Mouse (Mus musculus): Measurements from ENCODE around the gene 2610008E11Rik. TPM values are rescaled to one million over a fixed set of nuclear protein-coding genes. Genes with fewer than 3 reads are reported as not detected.
"Not testable (repeated sequence)": the region's sequence is repeated elsewhere in the genome, so short reads cannot be mapped to it uniquely, and the experiment has no call there.

The 2610008E11Rik gene
- polyA plus RNA-seq, 1 experiment from 2014 or later = 68.4 TPM

DNA sequence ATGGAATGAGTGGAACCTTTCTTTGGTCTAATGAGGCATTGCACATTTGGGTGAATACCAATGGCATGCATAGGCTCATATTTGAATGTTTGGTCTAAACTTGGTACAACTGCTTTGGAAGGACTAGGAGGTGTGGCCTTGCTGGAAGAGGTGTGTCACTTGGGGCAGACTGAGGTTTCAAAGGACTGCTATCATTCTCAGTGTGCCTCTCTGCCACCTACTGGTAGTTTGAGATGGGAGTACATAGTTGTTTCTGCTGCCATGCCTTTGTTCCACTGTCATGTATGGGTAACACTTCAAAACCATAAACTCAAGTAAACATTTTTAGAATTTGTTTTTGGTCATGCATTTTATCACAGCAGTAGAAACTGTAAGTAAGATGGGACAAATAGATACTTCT, 5.7 kb downstream of the 2610008E11Rik start:
- ATAC-seq (ENCODE audit: low FRiP score, low TSS enrichment) = no peak
- Histone ChIP-seq H3K27me3 (ENCODE audit: control insufficient read depth, insufficient read depth, low read length) (no peaks in the 10 kb centered on the region), H3K4me3 (replicated peaks; ENCODE audit: low read depth, low read length) (no peak overlapping the region), H3K9me3 (ENCODE audit: control insufficient read depth, low read length) (peaks cover 4% of the 10 kb centered on the region; the same call in 1 of the 2 replicates), H3K9ac (replicated peaks; ENCODE audit: low read length) (no peak overlapping the region), H3K4me1 (ENCODE audit: control insufficient read depth, insufficient read depth, low read length) (peaks cover 18% of the 10 kb centered on the region), H3K4me2 (ENCODE audit: low read length) (no peak overlapping the region), H3K36me3 (ENCODE audit: control insufficient read depth, insufficient read depth, low read length) (peaks cover 68% of the 10 kb centered on the region), H3K27ac (replicated peaks; ENCODE audit: low read depth, low read length) (no peak overlapping the region)
- no peak for DNase-seq

DNA sequence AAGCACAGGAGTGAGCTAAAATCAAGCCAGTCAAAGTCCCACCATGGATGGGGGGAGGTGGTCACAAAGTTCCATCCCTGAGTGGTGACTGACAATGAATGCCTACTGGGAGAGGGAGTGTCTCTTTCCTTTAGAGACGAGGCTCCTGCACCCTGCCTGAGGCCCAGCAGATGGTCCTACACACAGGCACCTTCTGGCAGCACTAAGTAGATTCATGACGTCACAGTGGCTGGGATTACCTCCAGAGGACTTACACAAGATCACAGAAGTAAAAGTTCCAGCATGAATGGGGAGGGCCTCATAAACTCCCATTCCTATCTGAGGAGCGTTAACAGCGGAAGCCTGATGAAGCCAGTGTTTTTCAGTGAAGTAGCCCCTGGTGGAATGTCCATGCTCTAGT, 8.4 kb downstream of the 2610008E11Rik start:
- H3K36me3 ChIP-seq (ENCODE audit: control insufficient read depth, insufficient read depth, low read length) = peaks cover 69% of the 10 kb centered on the region

DNA sequence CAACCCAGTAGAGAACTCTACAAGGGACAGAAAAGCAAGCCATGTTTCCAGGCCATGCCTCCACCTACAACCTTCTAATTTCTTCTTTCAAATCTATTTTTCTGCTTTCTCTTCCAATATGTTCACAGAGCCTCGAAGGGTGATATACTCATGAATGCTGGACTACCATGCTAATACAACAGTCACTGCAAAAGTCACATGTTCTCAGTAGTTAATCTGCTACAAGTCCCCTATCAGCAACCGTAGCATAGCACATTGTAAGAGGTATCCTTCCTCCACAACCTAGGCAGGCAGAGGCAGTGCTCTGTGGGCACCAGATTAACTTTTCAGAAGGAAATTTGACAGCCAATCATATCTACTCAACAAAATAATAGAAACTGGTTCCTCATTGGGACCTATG, 10.8 kb downstream of the 2610008E11Rik start:
- Histone ChIP-seq H3K4me2 (ENCODE audit: low read length) (no peak overlapping the region), H3K36me3 (ENCODE audit: control insufficient read depth, insufficient read depth, low read length) (peaks cover 47% of the 10 kb centered on the region), H3K4me1 (ENCODE audit: control insufficient read depth, insufficient read depth, low read length) (no peaks in the 10 kb centered on the region), H3K9ac (replicated peaks; ENCODE audit: low read length) (no peak overlapping the region), H3K27me3 (ENCODE audit: control insufficient read depth, insufficient read depth, low read length) (no peaks in the 10 kb centered on the region), H3K27ac (replicated peaks; ENCODE audit: low read depth, low read length) (no peak overlapping the region), H3K9me3 (ENCODE audit: control insufficient read depth, low read length) (peaks cover 4% of the 10 kb centered on the region; the same call in 1 of the 2 replicates), H3K4me3 (replicated peaks; ENCODE audit: low read depth, low read length) (no peak overlapping the region)
- 100% methylated on average over 2 of the region's 2 CpGs for WGBS
- ATAC-seq (ENCODE audit: low FRiP score, low TSS enrichment) = no peak
- no peak for DNase-seq

More for the DNA sequence above, 8.4 kb downstream of the 2610008E11Rik start:
- no peak overlapping the region for H3K4me3 ChIP-seq (replicated peaks; ENCODE audit: low read depth, low read length)
- 60% methylated on average over 4 of the region's 4 CpGs for whole genome bisulfite sequencing
- H3K4me2 ChIP-seq (ENCODE audit: low read length) = no peak overlapping the region
- no peak overlapping the region for H3K27ac ChIP-seq (replicated peaks; ENCODE audit: low read depth, low read length)
- ATAC-seq (ENCODE audit: low FRiP score, low TSS enrichment) (no peak), DNase-seq (no peak)
- H3K9ac ChIP-seq (replicated peaks; ENCODE audit: low read length) = no peak overlapping the region
- H3K27me3 ChIP-seq (ENCODE audit: control insufficient read depth, insufficient read depth, low read length) = no peaks in the 10 kb centered on the region
- H3K9me3 ChIP-seq (ENCODE audit: control insufficient read depth, low read length) = peaks cover 4% of the 10 kb centered on the region; the same call in 1 of the 2 replicates
- H3K4me1 ChIP-seq (ENCODE audit: control insufficient read depth, insufficient read depth, low read length) = peaks cover under 1% of the 10 kb centered on the region; the same call in 1 of the 2 replicates

DNA sequence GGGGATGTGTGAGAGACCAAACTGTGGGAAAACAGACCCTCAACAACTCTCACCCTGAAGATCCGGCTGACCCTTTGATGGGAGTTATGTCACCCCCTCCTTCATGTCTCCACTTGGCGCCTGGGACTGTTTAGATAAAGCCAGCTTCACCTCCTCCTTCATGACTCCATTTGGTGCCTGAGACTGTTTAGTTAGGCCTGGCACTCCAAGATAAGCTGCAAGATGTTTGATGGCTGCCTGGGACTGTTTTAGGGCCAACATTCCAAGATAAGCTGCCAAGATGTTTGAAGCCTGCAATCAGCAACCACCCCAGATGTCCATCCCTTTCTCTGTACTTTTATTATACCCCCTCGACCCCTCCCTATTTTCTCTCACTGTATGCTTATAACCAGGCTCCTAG, 40.0 kb downstream of the 2610008E11Rik start:
- not testable (repeated sequence) for H3K4me1 ChIP-seq (ENCODE audit: control insufficient read depth, insufficient read depth, low read length); H3K9ac ChIP-seq (replicated peaks; ENCODE audit: low read length); ATAC-seq (ENCODE audit: low FRiP score, low TSS enrichment); H3K4me2 ChIP-seq (ENCODE audit: low read length); H3K27ac ChIP-seq (replicated peaks; ENCODE audit: low read depth, low read length); H3K4me3 ChIP-seq (replicated peaks; ENCODE audit: low read depth, low read length); DNase-seq; H3K27me3 ChIP-seq (ENCODE audit: control insufficient read depth, insufficient read depth, low read length)
- Histone ChIP-seq H3K36me3 (ENCODE audit: control insufficient read depth, insufficient read depth, low read length) (peaks cover 28% of the 10 kb centered on the region), H3K9me3 (ENCODE audit: control insufficient read depth, low read length) (peaks cover 35% of the 10 kb centered on the region)
- 97% methylated on average over 3 of the region's 3 CpGs for WGBS

DNA sequence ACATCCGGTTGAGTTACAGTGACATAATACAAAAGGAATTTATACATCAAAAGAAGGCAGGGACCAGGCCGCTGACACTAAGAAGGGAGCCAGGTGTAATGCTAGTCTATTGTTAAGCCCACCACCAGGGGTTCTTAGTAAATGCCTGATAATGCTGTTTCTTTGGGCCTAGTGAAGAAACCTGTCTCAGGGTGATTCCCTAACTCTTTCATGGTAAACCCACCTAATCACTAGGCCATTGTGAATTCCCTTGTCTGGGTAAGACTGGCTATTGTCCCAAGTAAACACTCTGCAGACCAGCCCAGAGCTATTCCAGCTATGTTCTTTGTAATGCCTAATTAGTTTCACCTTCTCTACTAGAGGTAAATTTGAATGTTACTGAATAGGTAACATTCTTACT, 54.9 kb downstream of the 2610008E11Rik start:
- 79% methylated on average over 2 of the region's 2 CpGs for WGBS
- H3K4me2 ChIP-seq (ENCODE audit: low read length); H3K27ac ChIP-seq (replicated peaks; ENCODE audit: low read depth, low read length); H3K9me3 ChIP-seq (ENCODE audit: control insufficient read depth, low read length); H3K27me3 ChIP-seq (ENCODE audit: control insufficient read depth, insufficient read depth, low read length); H3K9ac ChIP-seq (replicated peaks; ENCODE audit: low read length); H3K36me3 ChIP-seq (ENCODE audit: control insufficient read depth, insufficient read depth, low read length); H3K4me1 ChIP-seq (ENCODE audit: control insufficient read depth, insufficient read depth, low read length); ATAC-seq (ENCODE audit: low FRiP score, low TSS enrichment); DNase-seq; H3K4me3 ChIP-seq (replicated peaks; ENCODE audit: low read depth, low read length): not testable (repeated sequence)

DNA sequence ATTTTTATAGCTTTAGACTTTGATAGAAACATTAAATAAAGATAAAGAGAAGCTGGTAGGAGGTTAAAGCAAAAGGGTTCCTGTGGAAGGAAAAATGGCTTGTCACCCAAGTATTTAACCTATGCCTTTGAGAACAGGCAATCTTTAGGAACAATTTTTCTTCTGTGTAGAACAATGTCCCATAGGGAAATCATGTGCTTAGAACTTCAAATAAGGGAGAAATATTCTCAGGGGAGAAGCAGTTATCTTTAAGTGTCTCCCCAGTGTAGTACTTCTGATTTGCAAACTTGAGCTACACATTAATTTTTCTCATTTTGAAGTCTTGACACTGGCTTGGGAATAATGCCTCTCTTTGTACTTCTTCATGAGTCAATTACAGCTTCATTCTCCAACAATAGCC, 69.0 kb downstream of the 2610008E11Rik start, which contains the start of gene Olfr57:
Gene Olfr57, plus strand, starts transcription at position 301 of the 400 bp plus-strand sequence.
- no peak for DNase-seq
- ATAC-seq (ENCODE audit: low FRiP score, low TSS enrichment) = no peak
- no peaks in the 10 kb centered on the region for H3K4me1 ChIP-seq (ENCODE audit: control insufficient read depth, insufficient read depth, low read length)
- no peak within 1 kb of the TSS for H3K4me3 ChIP-seq (replicated peaks; ENCODE audit: low read depth, low read length)
- no peak within 1 kb of the TSS for H3K9ac ChIP-seq (replicated peaks; ENCODE audit: low read length)
- H3K27me3 ChIP-seq (ENCODE audit: control insufficient read depth, insufficient read depth, low read length) = no peaks in the 10 kb centered on the region
- H3K27ac ChIP-seq (replicated peaks; ENCODE audit: low read depth, low read length) = no peak within 1 kb of the TSS
- H3K4me2 ChIP-seq (ENCODE audit: low read length) = no peak within 1 kb of the TSS
- H3K36me3 ChIP-seq (ENCODE audit: control insufficient read depth, insufficient read depth, low read length) = no peaks in the 10 kb centered on the region
- H3K9me3 ChIP-seq (ENCODE audit: control insufficient read depth, low read length) = no peaks in the 10 kb centered on the region

Other genes starting within 250 kb of the 2610008E11Rik start
- gene Olfr1356, start 245.4 kb downstream of the 2610008E11Rik start, polyA plus RNA-seq (2014; fragmentation: Nextera tagmentation; extraction: Ambion mirVana) = not detected in 2 replicates
- gene Olfr1355, start 222.1 kb downstream of the 2610008E11Rik start, polyA plus RNA-seq (2014; fragmentation: Nextera tagmentation; extraction: Ambion mirVana) = not detected in 2 replicates
- not detected in 2 replicates for gene Olfr1354, start 184.4 kb downstream of the 2610008E11Rik start, polyA plus RNA-seq (2014; fragmentation: Nextera tagmentation; extraction: Ambion mirVana)
- not detected in 2 replicates for gene Olfr8, start 147.0 kb downstream of the 2610008E11Rik start, polyA plus RNA-seq (2014; fragmentation: Nextera tagmentation; extraction: Ambion mirVana)
- gene Olfr1353, start 134.3 kb downstream of the 2610008E11Rik start, polyA plus RNA-seq (2014; fragmentation: Nextera tagmentation; extraction: Ambion mirVana) = not detected in 2 replicates
- gene Olfr1352, start 116.5 kb downstream of the 2610008E11Rik start, polyA plus RNA-seq (2014; fragmentation: Nextera tagmentation; extraction: Ambion mirVana) = not detected in 2 replicates
- gene Olfr1351, start 85.1 kb downstream of the 2610008E11Rik start, polyA plus RNA-seq (2014; fragmentation: Nextera tagmentation; extraction: Ambion mirVana) = 0.08 TPM in 1 of 2 replicates, not detected in the other
- 0.27 and 0.59 TPM in 2 replicates for gene Olfr57, start 68.9 kb downstream of the 2610008E11Rik start, polyA plus RNA-seq (2014; fragmentation: Nextera tagmentation; extraction: Ambion mirVana)
- not detected in 2 replicates for gene Vmn2r80, start 51.2 kb upstream of the 2610008E11Rik start, polyA plus RNA-seq (2014; fragmentation: Nextera tagmentation; extraction: Ambion mirVana)
- gene Vmn2r81, start 150.1 kb upstream of the 2610008E11Rik start, polyA plus RNA-seq (2014; fragmentation: Nextera tagmentation; extraction: Ambion mirVana) = not detected in 2 replicates

Data from midbrain, embryonic 14.5 days (tissue).